Mouse (Mus musculus) A20 (cell line): ENCODE results near the gene Loxl1.

ENCODE experiments used
- DNase-seq: peaks from one replicate; pipeline ENCODE4 v3.0.0-alpha.2; 2011; ENCODE audit warnings: low read depth, low spot score

Gene Loxl1

DNA sequence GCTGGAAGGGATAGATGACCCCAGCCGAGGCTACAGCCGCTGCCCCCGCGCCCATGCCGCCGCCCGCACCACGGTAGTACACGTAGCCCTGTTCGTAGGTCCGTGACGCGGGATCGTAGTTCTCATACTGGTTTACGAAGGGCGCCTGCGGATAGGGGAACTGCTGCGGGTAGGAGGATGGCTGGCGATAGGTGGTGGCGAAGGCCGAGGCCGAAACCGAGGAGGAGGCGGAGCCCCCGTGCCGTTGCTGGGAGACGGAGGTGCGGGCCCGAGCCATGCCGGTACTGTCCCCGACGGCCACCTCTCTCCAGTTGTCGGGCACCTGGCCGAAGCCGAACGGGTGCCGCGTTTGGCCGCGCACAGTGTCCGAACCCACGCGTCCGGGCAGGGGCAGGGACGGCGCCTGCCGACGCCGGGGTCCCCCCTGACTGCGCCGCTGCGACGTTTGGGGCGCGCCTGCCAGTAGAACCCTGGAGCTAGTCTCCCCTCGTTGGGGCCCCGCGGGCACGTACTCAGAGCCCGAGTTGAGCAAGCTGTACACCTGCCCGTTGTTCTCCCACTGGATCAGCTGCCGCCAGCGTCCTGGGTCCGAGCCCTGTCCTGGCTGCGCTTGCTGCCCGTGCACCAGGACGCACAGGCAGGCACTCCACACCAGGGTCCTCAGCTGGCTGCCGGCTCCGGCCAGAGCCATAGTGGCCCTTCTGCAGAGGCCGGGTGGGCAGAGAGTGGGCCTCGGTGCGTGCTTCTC lies 616 bp downstream of the Loxl1 start:
- DNase-seq, result no peak

DNA sequence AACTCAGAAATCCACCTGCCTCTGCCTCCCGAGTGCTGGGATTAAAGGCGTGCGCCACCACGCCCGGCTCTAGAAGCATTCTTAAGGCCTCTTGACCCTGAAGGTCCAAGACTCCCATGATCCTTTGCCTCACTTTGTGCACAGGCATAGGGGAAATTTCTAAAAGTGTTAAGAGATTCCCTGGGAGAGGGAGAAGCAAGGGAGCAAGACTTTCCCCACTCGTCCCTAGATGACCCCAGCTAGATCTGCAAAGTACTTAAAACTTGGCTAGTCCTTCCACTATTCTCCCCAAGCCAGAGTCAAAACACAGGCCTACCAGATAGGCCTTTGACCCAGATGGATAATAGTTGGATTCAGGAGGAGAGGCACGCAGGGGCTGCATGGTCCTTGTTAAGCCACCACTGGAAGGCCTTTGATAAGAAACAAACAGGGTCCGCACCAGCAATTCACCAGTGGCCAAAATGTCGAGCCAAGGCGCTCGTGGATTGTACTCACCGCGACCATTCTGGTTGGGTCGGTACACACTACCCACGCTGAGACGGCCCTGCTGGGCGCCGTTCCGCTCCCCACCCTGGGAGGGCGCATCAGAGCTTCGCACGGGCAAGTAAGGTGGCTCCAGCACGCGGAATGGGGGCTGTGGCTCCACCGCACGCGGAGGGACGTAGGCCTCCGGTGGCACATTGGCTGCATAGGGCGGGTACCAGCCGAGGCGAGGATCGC lies 1.6 kb downstream of the Loxl1 start:
- no peak for DNase-seq

DNA sequence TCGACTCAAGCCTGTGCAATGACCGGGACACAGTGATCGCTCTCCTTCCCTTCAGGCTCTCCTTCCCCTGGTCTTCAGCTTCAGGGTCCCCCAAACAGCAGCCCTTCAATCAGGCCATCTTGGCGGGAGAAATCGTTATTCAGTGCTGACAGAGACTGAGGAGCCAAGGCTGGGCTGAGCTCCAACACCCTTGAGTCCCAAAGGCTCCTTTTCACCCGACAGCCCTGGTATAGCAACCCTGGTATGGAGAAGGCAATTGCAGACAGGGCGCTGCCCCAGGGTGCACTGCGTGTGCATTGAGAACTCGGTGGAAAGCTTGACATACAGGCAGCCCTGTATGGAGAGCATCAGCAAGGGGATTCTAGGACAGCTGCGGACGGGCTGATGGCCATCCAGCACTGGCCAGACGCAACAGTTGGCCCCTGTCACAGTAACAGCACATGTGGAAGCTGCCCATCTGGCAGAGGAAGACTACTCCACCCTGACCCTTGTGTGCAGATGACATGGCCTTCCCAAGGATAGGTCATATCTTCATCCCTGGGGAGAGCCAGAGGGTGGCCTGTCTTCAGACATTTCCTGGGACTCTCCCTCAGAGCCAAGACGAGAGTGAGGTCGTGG lies 2.8 kb downstream of the Loxl1 start:
- DNase-seq, result no peak

DNA sequence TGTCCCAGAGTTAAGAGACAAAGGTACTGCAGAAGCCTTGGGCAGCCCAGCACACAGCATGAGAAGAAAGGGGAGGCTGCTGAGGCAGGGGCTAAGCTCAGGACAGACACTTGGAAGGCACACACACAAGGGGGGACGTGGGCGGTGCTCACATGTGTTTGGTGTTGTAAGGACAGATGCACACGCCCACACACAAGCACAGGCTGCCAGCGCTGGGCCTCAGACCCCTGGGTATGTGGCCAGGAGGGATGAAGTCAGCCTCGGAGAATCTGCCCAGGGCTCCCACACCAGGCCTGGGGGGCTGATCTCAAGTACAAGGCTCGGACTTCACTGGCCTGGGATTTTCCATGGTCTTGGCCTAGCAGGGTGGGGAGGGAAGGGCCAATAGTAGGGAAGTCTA lies 4.6 kb downstream of the Loxl1 start:
- DNase-seq, result no peak

DNA sequence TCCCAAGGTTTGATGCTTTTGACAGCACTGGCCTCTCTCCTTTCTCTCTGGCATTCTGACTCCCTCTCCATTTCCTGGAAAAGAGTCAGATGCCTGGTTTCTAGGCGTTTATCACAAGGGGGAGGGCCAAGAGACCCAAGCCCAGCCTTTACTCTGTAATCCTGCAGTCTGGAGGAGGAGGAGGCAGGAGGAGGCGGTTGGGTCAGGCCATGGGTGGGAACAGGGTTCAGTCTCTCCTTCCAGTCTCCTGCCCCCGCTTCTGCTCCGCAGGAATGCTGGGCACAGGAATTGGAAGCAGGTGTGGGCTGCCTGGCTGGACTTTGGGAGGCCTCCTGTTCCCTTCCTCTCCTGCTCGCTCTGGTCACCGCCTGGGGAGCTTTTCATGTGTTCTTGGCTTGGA lies 7.3 kb downstream of the Loxl1 start:
- no peak for DNase-seq

DNA sequence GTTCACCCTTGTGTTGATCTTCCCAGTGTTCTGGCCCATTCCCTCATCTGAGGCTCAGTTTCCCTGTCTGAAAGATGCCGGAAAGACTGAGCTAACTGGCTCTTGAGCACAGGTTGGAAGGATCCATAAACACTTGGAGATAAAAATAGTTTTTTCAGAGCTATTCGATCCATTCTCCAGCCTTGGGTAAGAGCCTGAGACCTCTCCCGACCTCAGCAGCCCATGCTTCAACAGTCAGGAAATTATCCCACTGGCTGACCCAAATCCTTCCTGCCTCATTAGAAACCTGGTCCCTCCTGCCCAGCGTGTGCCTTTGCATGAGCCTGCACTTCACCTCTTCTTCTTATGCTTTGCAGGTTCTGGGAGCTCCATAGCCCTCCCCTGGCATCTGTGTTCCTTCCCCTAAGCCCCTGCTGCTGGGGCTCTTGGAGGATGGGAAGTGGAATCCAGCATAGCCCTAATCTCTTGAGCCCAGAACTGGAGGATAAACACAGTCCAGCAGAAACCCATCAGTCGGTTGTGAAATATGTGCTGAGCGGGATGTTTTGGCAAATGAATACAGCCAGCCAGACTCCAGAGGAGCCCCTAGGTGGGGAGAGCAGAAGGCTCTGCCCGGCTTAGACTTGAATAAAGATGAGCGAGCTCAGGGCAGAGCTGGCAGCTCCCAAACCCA lies 9.3 kb downstream of the Loxl1 start:
- no peak for DNase-seq

DNA sequence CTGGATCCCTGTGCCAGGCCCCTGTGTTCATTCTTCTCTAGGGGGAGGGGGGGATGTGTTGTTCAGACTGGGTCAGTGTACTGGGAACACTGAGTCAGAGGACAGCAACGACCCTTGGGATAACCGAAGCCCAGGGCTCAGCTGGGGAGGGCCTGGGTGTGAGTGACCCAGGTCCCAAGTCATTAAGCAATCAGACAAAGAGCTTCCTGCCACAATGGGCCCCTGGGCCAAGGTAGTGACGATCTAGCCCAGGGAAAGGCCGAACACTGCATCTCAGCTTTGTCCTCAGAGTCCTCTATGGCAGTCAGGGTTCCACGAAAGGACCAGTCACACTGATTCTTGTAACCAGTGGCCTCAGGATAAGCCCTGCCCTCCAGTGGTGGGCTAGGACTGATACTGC lies 9.9 kb downstream of the Loxl1 start:
- DNase-seq, result no peak

DNA sequence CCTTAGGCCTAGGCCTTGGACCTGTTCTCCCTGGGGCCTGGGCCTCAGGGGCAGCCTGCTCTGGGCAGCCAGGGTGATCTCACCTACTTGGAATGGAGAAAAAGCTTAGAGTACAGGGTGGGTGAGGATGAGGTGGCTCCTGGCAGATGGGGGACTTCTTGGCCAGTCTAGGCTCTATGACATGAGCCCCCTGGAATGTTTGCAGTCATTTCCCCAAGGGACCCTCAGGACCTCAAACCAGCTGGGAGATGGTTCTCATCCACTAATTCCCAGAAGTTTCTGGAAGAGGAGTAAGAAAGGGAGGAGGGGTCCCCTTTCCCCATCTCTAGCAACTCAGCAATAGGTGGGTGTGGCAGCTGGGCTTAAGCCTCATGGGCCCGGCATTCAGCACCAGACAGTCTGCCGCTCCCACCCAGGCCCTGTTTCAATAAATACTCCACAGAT lies 13.6 kb downstream of the Loxl1 start:
- no peak for DNase-seq

DNA sequence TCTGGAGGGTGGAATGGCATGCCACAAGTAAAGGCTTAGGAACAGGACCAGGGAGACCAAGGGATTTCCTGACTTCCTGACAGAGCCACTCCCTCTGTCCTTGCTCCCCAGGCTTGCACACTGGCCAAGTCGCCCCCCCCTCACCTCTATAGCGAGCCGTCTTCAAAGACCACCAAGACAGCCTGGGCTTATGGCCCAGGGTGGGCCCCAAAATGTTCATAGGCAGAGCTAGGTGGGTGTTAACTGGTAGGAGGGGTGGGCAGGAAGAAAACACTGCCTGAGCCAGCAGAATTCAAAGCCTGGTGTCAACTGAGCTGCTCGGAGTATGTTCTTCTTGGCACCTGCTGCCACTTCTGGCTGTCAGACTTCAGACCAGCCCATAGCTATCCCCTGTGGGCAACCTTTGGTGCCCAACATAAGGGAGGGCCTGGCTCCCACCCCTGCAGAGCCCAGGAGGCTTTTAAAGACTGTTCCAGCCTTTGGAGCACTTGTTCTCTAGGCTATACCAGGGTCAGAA lies 15.0 kb downstream of the Loxl1 start:
- DNase-seq, result no peak

DNA sequence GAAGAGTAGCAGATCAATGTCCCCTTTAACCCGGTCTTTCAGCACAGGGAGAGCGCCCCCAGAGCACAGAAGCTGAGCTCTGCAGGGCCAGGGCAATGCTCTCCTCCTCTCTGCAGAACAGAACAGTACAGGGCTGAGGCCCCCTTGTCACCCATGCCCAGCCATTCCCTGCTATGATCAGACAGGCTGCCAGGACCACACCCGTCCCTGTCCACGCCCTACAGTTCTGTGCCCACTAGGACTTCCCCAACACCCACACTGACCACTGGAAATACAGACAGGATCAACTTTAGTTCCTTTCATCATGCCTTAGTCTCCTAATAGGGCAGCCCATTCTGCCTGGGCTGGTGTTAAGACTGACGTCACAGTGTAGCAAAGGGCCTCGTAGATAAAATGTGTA lies 15.9 kb downstream of the Loxl1 start:
- DNase-seq, result no peak

DNA sequence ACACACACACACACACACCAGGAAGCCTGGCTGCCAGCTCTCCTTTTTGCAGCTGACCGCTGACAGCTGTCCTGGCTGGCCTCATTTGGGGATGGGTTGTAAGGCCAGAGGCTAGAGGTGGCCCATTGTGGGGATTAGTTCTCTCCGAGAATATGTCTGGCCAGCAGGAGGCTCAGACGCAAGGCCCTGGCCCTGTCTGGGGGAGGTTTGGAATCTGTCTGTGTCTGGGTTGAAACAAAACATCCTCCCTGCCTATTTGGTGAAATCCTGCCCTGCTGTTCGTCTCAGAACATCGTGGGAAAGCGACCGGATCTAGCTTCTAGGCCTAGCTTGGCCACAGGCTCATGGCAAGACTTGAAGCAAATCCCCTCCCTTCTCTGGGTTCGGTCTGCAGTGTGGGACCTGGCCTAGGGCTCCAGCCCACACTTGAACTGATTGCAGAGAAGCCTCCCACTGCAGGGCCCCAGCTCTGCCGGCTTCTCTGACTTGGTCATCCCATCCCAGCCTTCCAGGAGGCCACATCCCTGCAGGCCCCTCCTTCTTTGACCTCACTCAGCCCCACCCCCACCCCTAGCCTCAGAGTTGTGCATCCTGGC lies 17.1 kb downstream of the Loxl1 start:
- no peak for DNase-seq

DNA sequence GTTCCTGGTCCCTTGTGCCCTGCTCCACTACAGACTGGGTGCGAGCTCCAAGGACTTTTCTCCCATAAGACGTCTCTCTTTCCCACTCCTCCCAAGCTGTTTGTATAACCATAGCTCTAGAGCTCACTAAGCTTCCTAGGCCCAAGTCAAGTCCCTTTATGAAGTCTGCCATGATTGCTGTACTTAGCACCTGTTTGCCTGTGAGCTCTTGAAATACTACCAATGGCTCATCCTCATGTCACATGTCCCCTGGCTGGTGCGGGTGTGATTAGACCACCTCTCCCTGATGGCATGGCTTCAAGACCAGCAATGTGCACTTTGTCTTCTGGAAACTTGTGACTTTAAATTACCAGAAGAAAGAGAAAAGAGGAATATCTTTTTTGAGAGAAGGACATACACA lies 17.6 kb downstream of the Loxl1 start:
- DNase-seq, result no peak

DNA sequence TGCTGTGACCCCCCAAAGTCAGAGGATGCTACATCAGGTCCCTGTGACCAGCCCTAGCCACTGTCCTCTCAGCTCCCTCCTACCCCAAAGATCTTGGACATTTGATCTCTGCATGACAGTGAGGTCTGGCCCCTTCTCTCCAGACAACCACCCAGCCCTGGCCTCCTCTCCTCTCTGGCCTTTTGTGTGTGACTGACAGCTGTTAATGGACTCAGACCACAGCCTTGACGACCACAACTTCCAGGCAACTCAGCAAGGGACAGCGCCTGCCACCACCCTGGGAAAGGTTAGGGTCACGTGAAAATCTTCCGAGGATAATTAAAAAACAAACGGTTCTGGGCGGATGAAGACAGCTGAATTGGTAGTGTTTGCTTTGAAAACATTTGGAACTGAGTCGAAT lies 18.5 kb downstream of the Loxl1 start:
- no peak for DNase-seq

DNA sequence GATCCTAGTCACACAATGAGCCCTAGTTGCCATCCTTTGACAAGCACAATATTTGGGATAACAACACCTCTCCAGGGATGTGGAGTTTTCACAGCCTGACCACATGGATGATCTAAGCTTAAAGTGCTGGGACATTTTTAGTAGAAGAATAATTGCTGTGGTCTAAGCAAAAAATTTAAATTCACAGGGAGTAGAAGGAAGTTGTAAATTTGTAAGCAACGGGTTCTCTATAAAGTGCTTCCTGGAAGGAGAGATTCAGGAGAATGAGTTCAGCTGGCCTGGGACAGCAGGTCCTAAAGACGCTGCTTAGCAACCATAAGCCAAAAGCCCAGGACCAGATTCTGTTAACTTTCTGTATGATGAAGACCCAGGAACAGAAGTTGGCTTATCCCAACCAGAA lies 23.1 kb downstream of the Loxl1 start:
- DNase-seq, result no peak

DNA sequence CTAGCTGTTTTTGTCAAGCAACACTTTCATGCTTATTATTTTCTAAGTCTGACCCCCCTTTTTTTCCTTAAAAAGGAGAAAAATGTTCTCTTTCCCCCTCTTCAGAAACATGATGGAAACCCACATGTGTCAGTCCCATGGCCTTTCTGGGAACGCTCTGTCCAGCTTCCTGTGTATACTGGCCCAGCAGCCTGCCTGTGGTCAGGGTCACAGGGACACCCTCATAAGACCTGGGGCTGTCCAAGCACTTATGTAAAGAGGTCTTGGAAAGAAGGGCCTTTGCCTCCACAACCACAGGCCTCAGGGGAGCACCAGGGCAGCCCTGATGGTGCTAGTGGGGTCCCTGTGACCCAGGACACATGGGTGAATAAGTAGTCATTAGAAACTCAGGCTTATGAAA lies 23.9 kb downstream of the Loxl1 start:
- DNase-seq, result no peak

DNA sequence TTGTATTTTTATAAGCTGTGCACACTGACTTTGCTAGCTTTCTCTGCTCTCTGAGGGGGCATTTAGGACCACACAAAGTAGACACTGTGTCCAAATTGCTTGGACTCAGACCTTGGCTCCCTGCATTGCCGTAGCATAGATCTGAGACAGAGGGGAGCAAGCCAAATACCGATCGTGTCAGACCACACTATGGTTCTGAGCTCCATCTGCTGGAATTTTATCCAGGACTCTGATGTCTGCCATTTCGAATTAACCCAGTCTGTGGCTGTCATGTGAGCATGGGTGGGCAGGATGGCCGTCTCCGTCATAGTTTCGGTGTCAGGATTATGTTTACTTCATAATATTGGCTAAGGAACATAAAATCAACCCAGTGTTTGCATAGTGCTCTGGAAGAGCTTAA lies 29.6 kb downstream of the Loxl1 start:
- DNase-seq, result no peak

DNA sequence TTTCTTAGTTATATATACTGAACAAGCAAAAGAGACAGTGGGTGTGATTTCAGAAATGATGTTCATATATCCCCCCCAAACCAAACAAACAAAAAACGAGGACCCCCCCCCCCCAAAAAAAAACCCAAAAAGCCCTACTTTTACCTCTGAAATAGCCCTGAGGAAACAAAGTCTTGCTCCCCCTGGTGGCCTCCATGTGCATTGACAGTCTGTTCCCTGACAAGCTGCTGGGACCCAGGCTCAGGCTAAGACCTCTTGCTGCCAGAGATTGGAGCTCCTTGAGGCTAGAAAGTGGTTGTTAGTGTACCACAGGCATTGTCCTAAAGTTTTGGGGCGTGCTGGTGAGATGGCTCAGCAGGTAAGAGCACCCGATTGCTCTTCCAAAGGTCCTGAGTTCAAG lies 31.4 kb downstream of the Loxl1 start:
- peak; percentile 57 for DNase-seq

DNA sequence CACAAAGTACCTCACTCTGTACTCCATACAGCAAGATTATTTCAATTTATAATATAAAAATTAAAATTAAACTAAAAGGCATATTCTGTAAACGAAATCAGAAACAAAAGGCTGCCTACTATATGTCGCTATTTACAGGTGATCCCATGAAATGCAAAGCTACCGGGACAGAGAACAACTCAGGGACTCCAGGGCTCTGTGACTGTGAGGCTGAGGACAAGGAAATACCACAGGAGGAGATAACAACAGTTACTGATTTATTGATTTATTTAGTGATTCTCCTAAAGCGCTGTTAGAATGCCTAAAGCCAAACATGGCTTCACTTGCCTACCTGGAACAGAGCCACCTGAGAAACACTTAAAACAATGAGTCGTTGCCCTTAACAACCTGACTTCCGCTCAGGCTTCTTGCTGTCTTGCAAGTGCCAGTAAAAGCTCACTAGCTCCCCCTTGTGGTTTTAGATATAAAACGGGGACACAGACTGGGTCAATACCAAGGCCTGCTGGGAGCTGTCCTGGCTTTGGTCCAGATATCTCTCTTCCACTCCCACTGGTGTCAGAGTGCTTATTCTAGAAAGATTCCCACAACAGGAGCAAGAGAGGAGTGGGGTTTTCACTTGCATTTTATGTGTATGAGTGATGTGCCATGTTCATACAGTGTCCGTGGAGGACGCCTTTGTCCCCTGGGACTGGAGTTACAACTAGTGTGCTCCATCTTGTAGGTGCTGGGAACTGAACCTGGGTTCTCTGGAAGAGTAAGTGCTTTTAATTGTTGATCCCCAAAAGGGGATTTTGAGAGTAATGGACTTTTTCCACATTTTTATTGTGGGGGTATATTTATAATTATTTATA lies 32.5 kb downstream of the Loxl1 start:
- DNase-seq, result peak; percentile 90

DNA sequence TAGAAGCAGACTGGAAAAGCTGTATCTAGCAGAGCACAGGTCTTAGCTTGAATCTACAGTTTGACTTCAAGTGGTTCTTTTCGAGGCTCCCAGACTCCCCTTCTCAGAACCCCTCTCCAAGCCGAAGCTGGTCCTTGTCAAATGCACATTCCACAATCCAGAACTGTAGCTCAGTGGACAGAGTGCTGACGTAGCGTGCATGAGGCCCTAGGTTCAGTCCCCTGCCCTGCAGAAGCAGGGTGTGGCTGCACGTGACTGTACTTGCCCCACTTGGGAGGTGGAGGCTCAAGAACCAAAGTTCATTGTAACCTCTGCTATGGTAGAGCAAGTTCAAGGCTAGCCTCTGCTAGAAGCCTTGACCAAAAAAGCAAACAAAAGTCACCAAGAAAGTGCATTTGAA lies 33.2 kb downstream of the Loxl1 start:
- no peak for DNase-seq

DNA sequence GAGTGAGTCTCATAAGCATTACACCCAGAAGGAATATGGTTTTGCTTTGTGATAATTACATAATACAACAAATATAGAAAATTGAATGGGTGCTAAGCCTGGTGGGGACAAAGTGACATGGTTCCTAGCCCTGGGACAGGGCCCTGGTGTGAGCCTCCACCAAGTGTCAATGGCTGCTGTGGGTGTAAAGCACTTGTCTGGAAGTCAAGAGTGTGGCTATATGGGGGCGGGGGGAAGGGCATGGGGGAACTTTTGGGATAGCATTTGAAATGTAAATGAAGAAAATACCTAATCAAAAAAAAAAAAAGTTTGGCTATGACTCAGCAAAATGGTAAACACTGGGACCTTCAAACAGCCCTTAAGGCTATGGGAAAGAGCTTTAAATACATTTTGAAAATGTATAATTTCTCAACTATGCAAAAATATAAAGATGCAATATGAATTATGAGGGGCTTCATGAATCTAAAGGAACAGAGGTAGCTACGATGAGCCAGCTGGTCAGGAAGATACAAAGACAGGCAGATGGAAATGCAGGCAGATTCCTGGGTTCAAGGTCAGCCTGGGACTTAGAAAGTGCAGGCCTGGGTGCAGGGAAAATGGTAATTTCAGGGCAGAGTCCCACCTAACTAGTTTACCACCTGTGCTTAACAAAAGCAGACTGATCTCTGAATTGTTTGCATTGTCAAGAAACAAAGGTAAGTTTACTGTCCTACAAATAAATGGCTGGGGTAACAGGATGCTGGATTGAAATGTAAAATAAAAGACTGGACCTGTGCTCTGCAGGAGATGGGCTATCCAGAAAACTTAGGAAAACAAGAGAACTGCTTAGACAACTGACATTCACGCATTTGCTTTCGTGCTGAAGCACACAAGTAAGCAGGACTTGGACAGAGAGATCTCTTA lies 33.9 kb downstream of the Loxl1 start:
- DNase-seq, result no peak
